Mouse (Mus musculus): Measurements from ENCODE around the gene Bicdl2. TPM values are rescaled to one million over a fixed set of nuclear protein-coding genes. Genes with fewer than 3 reads are reported as not detected.

Gene Bicdl2
- total and polyA plus RNA-seq, 2 experiments from 2014 or later, result 0.10 TPM; not detected in 1

GRCm38 (mm10) chr17:23631241-23631640 is 29.1 kb upstream of the Bicdl2 start:
- H3K4me1 ChIP-seq (ENCODE audit: insufficient read depth, low read length), result no peaks in the 10 kb centered on the region
- DNase-seq (ENCODE audit: low spot score) (no peak), ATAC-seq (ENCODE audit: low FRiP score) (no peak)
- H3K27me3 ChIP-seq (ENCODE audit: insufficient read depth, low read length), result no peaks in the 10 kb centered on the region
- H3K4me2 ChIP-seq (ENCODE audit: low read depth, low read length, poor library complexity, severe bottlenecking), result no peak overlapping the region
- 85% methylated on average over 8 of the region's 8 CpGs for WGBS
- no peaks in the 10 kb centered on the region for H3K9me3 ChIP-seq (ENCODE audit: low read length)
- H3K4me3 ChIP-seq (ENCODE audit: low read depth, low read length), result no peak overlapping the region
- TF ChIP-seq CTCF (IDR thresholded peaks at IDR 0.05), result no peak
- no peak overlapping the region for H3K9ac ChIP-seq (replicated peaks; ENCODE audit: low read length, poor library complexity, severe bottlenecking)
- no peaks in the 10 kb centered on the region for H3K36me3 ChIP-seq (ENCODE audit: insufficient read depth, low read length)
- H3K27ac ChIP-seq (ENCODE audit: low read depth, low read length), result no peak overlapping the region

GRCm38 (mm10) chr17:23644613-23645495 is 15.5 kb upstream of the Bicdl2 start, which contains the start of gene Mmp25:
Gene Mmp25 (minus strand): TSS chr17:23645277.
- no peaks in the 10 kb centered on the region for H3K9me3 ChIP-seq (ENCODE audit: low read length)
- DNase-seq (ENCODE audit: low spot score) (no peak), ATAC-seq (ENCODE audit: low FRiP score) (no peak)
- H3K36me3 ChIP-seq (ENCODE audit: insufficient read depth, low read length), result no peaks in the 10 kb centered on the region
- H3K9ac ChIP-seq (replicated peaks; ENCODE audit: low read length, poor library complexity, severe bottlenecking), result peak within 1 kb of the TSS; percentile 59; the same call in 1 of the 2 replicates
- H3K4me1 ChIP-seq (ENCODE audit: insufficient read depth, low read length), result 0 out of 2 replicates have a peak, but pooled peaks cover 6% of the 10 kb centered on the region
- H3K27ac ChIP-seq (ENCODE audit: low read depth, low read length), result no peak within 1 kb of the TSS
- TF ChIP-seq CTCF (IDR thresholded peaks at IDR 0.05), result no peak
- H3K4me3 ChIP-seq (ENCODE audit: low read depth, low read length), result peak within 1 kb of the TSS; percentile 40
- peaks cover 20% of the 10 kb centered on the region; the same call in 1 of the 2 replicates for H3K27me3 ChIP-seq (ENCODE audit: insufficient read depth, low read length)
- WGBS, result under 1% methylated on average over 53 of the region's 58 CpGs
- peak within 1 kb of the TSS; percentile 67 for H3K4me2 ChIP-seq (ENCODE audit: low read depth, low read length, poor library complexity, severe bottlenecking)

GRCm38 (mm10) chr17:23645894-23646293 is 14.4 kb upstream of the Bicdl2 start:
- Histone ChIP-seq H3K27me3 (ENCODE audit: insufficient read depth, low read length) (peaks cover 20% of the 10 kb centered on the region; the same call in 1 of the 2 replicates), H3K4me3 (ENCODE audit: low read depth, low read length) (no peak overlapping the region), H3K9me3 (ENCODE audit: low read length) (no peaks in the 10 kb centered on the region), H3K36me3 (ENCODE audit: insufficient read depth, low read length) (no peaks in the 10 kb centered on the region), H3K27ac (ENCODE audit: low read depth, low read length) (no peak overlapping the region), H3K4me2 (ENCODE audit: low read depth, low read length, poor library complexity, severe bottlenecking) (no peak overlapping the region), H3K9ac (replicated peaks; ENCODE audit: low read length, poor library complexity, severe bottlenecking) (no peak overlapping the region), H3K4me1 (ENCODE audit: insufficient read depth, low read length) (0 out of 2 replicates have a peak, but pooled peaks cover 6% of the 10 kb centered on the region)
- WGBS, result 30% methylated on average over 10 of the region's 10 CpGs
- DNase-seq (ENCODE audit: low spot score) (no peak), ATAC-seq (ENCODE audit: low FRiP score) (no peak)
- TF ChIP-seq CTCF (IDR thresholded peaks at IDR 0.05), result no peak

- TF ChIP-seq CTCF (IDR thresholded peaks at IDR 0.05), result no peak
- no peak for DNase-seq (ENCODE audit: low spot score)
- no peaks in the 10 kb centered on the region for H3K36me3 ChIP-seq (ENCODE audit: insufficient read depth, low read length)
- ATAC-seq (ENCODE audit: low FRiP score), result no peak
- H3K27ac ChIP-seq (ENCODE audit: low read depth, low read length), result no peak overlapping the region
- H3K9ac ChIP-seq (replicated peaks; ENCODE audit: low read length, poor library complexity, severe bottlenecking), result no peak overlapping the region
- H3K9me3 ChIP-seq (ENCODE audit: low read length), result no peaks in the 10 kb centered on the region
- no peak overlapping the region for H3K4me3 ChIP-seq (ENCODE audit: low read depth, low read length)
- no peak overlapping the region for H3K4me2 ChIP-seq (ENCODE audit: low read depth, low read length, poor library complexity, severe bottlenecking)
- no peaks in the 10 kb centered on the region for H3K4me1 ChIP-seq (ENCODE audit: insufficient read depth, low read length)
- 84% methylated on average over 6 of the region's 6 CpGs for WGBS
- no peaks in the 10 kb centered on the region for H3K27me3 ChIP-seq (ENCODE audit: insufficient read depth, low read length)
Observed at GRCm38 (mm10) chr17:23651363-23651762, 8.9 kb upstream of the Bicdl2 start.

- no peak overlapping the region for H3K9ac ChIP-seq (replicated peaks; ENCODE audit: low read length, poor library complexity, severe bottlenecking)
Observed at GRCm38 (mm10) chr17:23653324-23653723, 7.0 kb upstream of the Bicdl2 start.

GRCm38 (mm10) chr17:23654001-23654400 is 6.3 kb upstream of the Bicdl2 start:
- no peak overlapping the region for H3K9ac ChIP-seq (replicated peaks; ENCODE audit: low read length, poor library complexity, severe bottlenecking)
- no peak overlapping the region for H3K27ac ChIP-seq (ENCODE audit: low read depth, low read length)
- no peak for ATAC-seq (ENCODE audit: low FRiP score)
- H3K4me2 ChIP-seq (ENCODE audit: low read depth, low read length, poor library complexity, severe bottlenecking), result no peak overlapping the region
- no peaks in the 10 kb centered on the region; the same call in 1 of the 2 replicates for H3K27me3 ChIP-seq (ENCODE audit: insufficient read depth, low read length)
- H3K4me1 ChIP-seq (ENCODE audit: insufficient read depth, low read length), result no peaks in the 10 kb centered on the region
- H3K36me3 ChIP-seq (ENCODE audit: insufficient read depth, low read length), result no peaks in the 10 kb centered on the region
- no peak for TF ChIP-seq CTCF (IDR thresholded peaks at IDR 0.05)
- DNase-seq (ENCODE audit: low spot score), result no peak
- no peaks in the 10 kb centered on the region for H3K9me3 ChIP-seq (ENCODE audit: low read length)
- no peak overlapping the region for H3K4me3 ChIP-seq (ENCODE audit: low read depth, low read length)
- 66% methylated on average over 6 of the region's 6 CpGs for WGBS

More at GRCm38 (mm10) chr17:23653324-23653723, 7.0 kb upstream of the Bicdl2 start:
- TF ChIP-seq CTCF (IDR thresholded peaks at IDR 0.05), result peak; percentile 30
- ATAC-seq (ENCODE audit: low FRiP score) (no peak), DNase-seq (ENCODE audit: low spot score) (no peak)
- Histone ChIP-seq H3K4me2 (ENCODE audit: low read depth, low read length, poor library complexity, severe bottlenecking) (no peak overlapping the region), H3K27me3 (ENCODE audit: insufficient read depth, low read length) (no peaks in the 10 kb centered on the region; the same call in 1 of the 2 replicates), H3K4me3 (ENCODE audit: low read depth, low read length) (no peak overlapping the region), H3K27ac (ENCODE audit: low read depth, low read length) (no peak overlapping the region), H3K9me3 (ENCODE audit: low read length) (no peaks in the 10 kb centered on the region), H3K36me3 (ENCODE audit: insufficient read depth, low read length) (no peaks in the 10 kb centered on the region), H3K4me1 (ENCODE audit: insufficient read depth, low read length) (no peaks in the 10 kb centered on the region)
- 78% methylated on average over 1 of the region's 2 CpGs for WGBS

Measured in midbrain, postnatal 0 days (tissue).